Mouse (Mus musculus) inflammation-experienced regulatory T-cells (primary cell): ENCODE data around the gene Zfp524. TPM values are rescaled to one million over a fixed set of nuclear protein-coding genes. Genes with fewer than 3 reads are reported as not detected.

Experiments used
- polyA plus RNA-seq, 2 experiments: library from polyadenylated mRNA; unstranded; fragments of 100-300 nt; shearing (Covaris generic); gene quantifications; one replicate each; pipeline ENCODE4 v1.2.1; 2017

Gene Zfp524
- 10 to 100 TPM; 31.2 to 51.7 TPM for polyA plus RNA-seq

GRCm38 (mm10) chr7:5014251-5015117 is at the start of gene Zfp524, which contains the start of gene Fiz1:
TSS of gene Zfp524 (plus strand) at chr7:5014415.
TSS of gene Fiz1 (minus strand) at chr7:5014697.

GRCm38 (mm10) chr7:4971068-4971467 is 43.1 kb upstream of the Zfp524 start, which contains the start of gene Sbk3:
TSS of gene Sbk3 (minus strand) at chr7:4971168.

GRCm38 (mm10) chr7:4996003-4996895 is 18.0 kb upstream of the Zfp524 start, which contains the start of gene Zfp579:
TSS of gene Zfp579 (minus strand) at chr7:4996158.

GRCm38 (mm10) chr7:5015118-5016001 is 1.1 kb downstream of the Zfp524 start, which contains the start of gene Gm44973:
TSS of gene Gm44973 (plus strand) at chr7:5015496.

GRCm38 (mm10) chr7:5020000-5020681 is 5.9 kb downstream of the Zfp524 start, which contains the start of the genes Zfp865 and Ccdc106:
TSS of gene Zfp865 (plus strand) at chr7:5020376.
TSS of gene Ccdc106 (plus strand) at chr7:5020553.

GRCm38 (mm10) chr7:5033818-5034217 is 19.6 kb downstream of the Zfp524 start, which contains the start of gene 4632433K11Rik:
TSS of gene 4632433K11Rik (plus strand) at chr7:5034118.

GRCm38 (mm10) chr7:5038109-5038732 is 24.0 kb downstream of the Zfp524 start, which contains the start of gene Zfp784:
TSS of gene Zfp784 (minus strand) at chr7:5038446.

GRCm38 (mm10) chr7:5051193-5052192 is 37.3 kb downstream of the Zfp524 start, which contains the start of gene Zfp580:
TSS of gene Zfp580 (plus strand) at chr7:5051538.

GRCm38 (mm10) chr7:5061774-5062359 is 47.7 kb downstream of the Zfp524 start, which contains the start of gene U2af2:
TSS of gene U2af2 (plus strand) at chr7:5062143.

Other genes starting within 250 kb of the Zfp524 start
- gene Fam71e2, start 243.1 kb upstream of the Zfp524 start, polyA plus RNA-seq, result not detected
- under 1 TPM; 0.18 to 0.23 TPM for gene Il11, start 231.6 kb upstream of the Zfp524 start, polyA plus RNA-seq
- gene Tmem190, start 231.5 kb upstream of the Zfp524 start, polyA plus RNA-seq, result 1 to 10 TPM in 1 of 2 experiments, under 1 TPM in 1; 0.37 to 1.1 TPM
- 10 to 100 TPM; 11.1 to 18.2 TPM for gene Tmem238, start 224.8 kb upstream of the Zfp524 start, polyA plus RNA-seq
- 100 to 1,000 TPM; 268 to 278 TPM for gene Rpl28, start 221.5 kb upstream of the Zfp524 start, polyA plus RNA-seq
- gene Ube2s, start 201.8 kb upstream of the Zfp524 start, polyA plus RNA-seq, result 100 to 1,000 TPM in 1 of 2 experiments, 10 to 100 TPM in 1; 99.5 to 166 TPM
- gene Shisa7, start 169.7 kb upstream of the Zfp524 start, polyA plus RNA-seq, result not detected
- gene Isoc2b, start 144.2 kb upstream of the Zfp524 start, polyA plus RNA-seq, result 10 to 100 TPM; 23.8 to 37.5 TPM
- 1 to 10 TPM in 1 of 2 experiments, under 1 TPM in 1; 0.75 to 1.2 TPM for gene Isoc2a, start 137.3 kb upstream of the Zfp524 start, polyA plus RNA-seq
- gene Gm36210, start 107.9 kb upstream of the Zfp524 start, polyA plus RNA-seq, result under 1 TPM in 1 of 2 experiments, not detected in 1; 0.12 TPM
- 1 to 10 TPM; 2.0 to 2.2 TPM for gene Zfp628, start 99.2 kb upstream of the Zfp524 start, polyA plus RNA-seq
- gene Nat14, start 92.4 kb upstream of the Zfp524 start, polyA plus RNA-seq, result under 1 TPM; 0.27 to 0.86 TPM
- gene Ssc5d, start 88.6 kb upstream of the Zfp524 start, polyA plus RNA-seq, result under 1 TPM; 0.27 to 0.40 TPM
- under 1 TPM in 1 of 2 experiments, not detected in 1; 0.51 TPM for gene Sbk2, start 50.0 kb upstream of the Zfp524 start, polyA plus RNA-seq
- under 1 TPM in 1 of 2 experiments, not detected in 1; 0.26 TPM for gene Sbk3, start 43.2 kb upstream of the Zfp524 start, polyA plus RNA-seq
- gene Zfp579, start 18.3 kb upstream of the Zfp524 start, polyA plus RNA-seq, result 10 to 100 TPM; 20.6 to 23.4 TPM
- gene Fiz1, start 282 bp downstream of the Zfp524 start, polyA plus RNA-seq, result 10 to 100 TPM; 41.3 to 45.3 TPM
- 1 to 10 TPM; 6.1 to 8.1 TPM for gene Gm44973, start 1.1 kb downstream of the Zfp524 start, polyA plus RNA-seq
- 1 to 10 TPM; 7.8 to 8.4 TPM for gene Zfp865, start 6.0 kb downstream of the Zfp524 start, polyA plus RNA-seq
- not detected for gene Ccdc106, start 6.1 kb downstream of the Zfp524 start, polyA plus RNA-seq
- not detected for gene 4632433K11Rik, start 19.7 kb downstream of the Zfp524 start, polyA plus RNA-seq
- 1 to 10 TPM; 3.9 to 4.1 TPM for gene Zfp784, start 24.0 kb downstream of the Zfp524 start, polyA plus RNA-seq
- gene Zfp580, start 37.1 kb downstream of the Zfp524 start, polyA plus RNA-seq, result 1 to 10 TPM; 2.6 to 4.7 TPM
- gene U2af2, start 47.7 kb downstream of the Zfp524 start, polyA plus RNA-seq, result 100 to 1,000 TPM in 1 of 2 experiments, 10 to 100 TPM in 1; 92.7 to 102 TPM
- 10 to 100 TPM; 24.1 to 34.1 TPM for gene Epn1, start 65.8 kb downstream of the Zfp524 start, polyA plus RNA-seq
- under 1 TPM in 1 of 2 experiments, not detected in 1; 0.22 TPM for gene Rfpl4, start 102.5 kb downstream of the Zfp524 start, polyA plus RNA-seq
- gene Rasl2-9, start 111.5 kb downstream of the Zfp524 start, polyA plus RNA-seq, result 1 to 10 TPM in 1 of 2 experiments, not detected in 1; 2.4 TPM
- under 1 TPM; 0.04 to 0.17 TPM for gene Vmn1r55, start 135.3 kb downstream of the Zfp524 start, polyA plus RNA-seq
- not detected for gene Vmn1r56, start 182.3 kb downstream of the Zfp524 start, polyA plus RNA-seq
- gene Vmn1r57, start 204.1 kb downstream of the Zfp524 start, polyA plus RNA-seq, result under 1 TPM in 1 of 2 experiments, not detected in 1; 0.65 TPM